ENCODE assay signal across 22 mouse cellular contexts in the genomic region with DNA sequence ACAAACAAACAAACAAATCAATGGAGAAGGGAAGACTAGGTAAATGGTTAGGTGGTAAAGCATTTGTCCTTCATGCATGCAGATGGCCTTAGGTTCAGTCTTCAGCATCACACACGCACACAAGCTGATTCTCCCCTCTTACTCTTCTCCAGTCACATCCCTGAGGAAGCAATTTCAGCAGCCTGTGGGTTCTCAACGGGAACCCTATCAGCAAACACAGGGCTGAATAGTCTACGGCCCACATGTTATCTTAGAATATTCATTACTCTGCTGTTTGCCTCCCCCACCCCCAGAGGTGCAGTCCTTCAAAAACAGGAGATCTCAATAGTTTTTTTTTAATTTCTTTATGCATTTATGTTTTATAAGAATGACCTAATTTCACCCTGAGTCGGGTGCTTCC. TPM values are rescaled to one million over a fixed set of nuclear protein-coding genes. Genes with fewer than 3 reads are reported as not detected.
"Had no signal": no experiment of that assay in that cellular context is flagged by ENCODE, and none has a peak within 500 bp of the region (broad histone marks: within the 10 kb centered on the region; RNA-seq: fewer than 3 reads in every experiment).

No protein-coding gene starts in this region.

- H3K4me3 ChIP-seq: lung, embryonic 15.5 days; midbrain, embryonic 13.5 days; midbrain, embryonic 15.5 days; neural tube, embryonic 12.5 days; stomach, embryonic 15.5 days had no signal

- ATAC-seq: liver, postnatal 0 days; lung, postnatal 0 days; midbrain, embryonic 13.5 days; midbrain, embryonic 15.5 days had no signal

- H3K4me1 ChIP-seq: midbrain, embryonic 15.5 days had no signal

- H3K9me3 ChIP-seq: lung, embryonic 15.5 days; midbrain, embryonic 13.5 days; midbrain, embryonic 15.5 days; neural tube, embryonic 12.5 days; stomach, embryonic 15.5 days had no signal

- DNase-seq: liver, postnatal 0 days; lung, adult 2 months; lung, postnatal 14 days; lung, postnatal 36 days; right cerebral cortex, postnatal 14 days; thymus, adult 2 months; thymus, postnatal 25 days; thymus, postnatal 4 days had no signal

- H3K27ac ChIP-seq: lung, embryonic 15.5 days; macrophage; midbrain, embryonic 13.5 days; midbrain, embryonic 15.5 days; neural tube, embryonic 12.5 days; stomach, embryonic 15.5 days; stomach, postnatal 0 days had no signal

- H3K36me3 ChIP-seq: lung, embryonic 15.5 days; midbrain, embryonic 13.5 days; midbrain, embryonic 15.5 days; neural tube, embryonic 12.5 days; stomach, embryonic 15.5 days had no signal

RNA-seq across cellular contexts. Expression of gene Fbxo39, which starts 3.8 kb away (rescaled TPM):
- total RNA-seq: midbrain, postnatal 0 days had no signal
- polyA plus RNA-seq: liver, postnatal 0 days; lung, embryonic 15.5 days; lung, postnatal 0 days; macrophage; midbrain, embryonic 11.5 days; midbrain, embryonic 13.5 days; midbrain, embryonic 15.5 days; midbrain, postnatal 0 days; neural tube, embryonic 12.5 days; neural tube, embryonic 14.5 days; stomach, embryonic 15.5 days; stomach, postnatal 0 days had no signal

RNA-seq across cellular contexts. Expression of gene Slc13a5, which starts 43.5 kb away (rescaled TPM):
- total RNA-seq: monocyte, adult 5-6 weeks had no signal
- polyA plus RNA-seq: liver, postnatal 0 days; lung, adult 2 months; lung, postnatal 0 days; macrophage; spleen, adult 2 months had no signal

RNA-seq across cellular contexts. Expression of gene Tekt1, which starts 51.8 kb away (rescaled TPM):
- total RNA-seq: monocyte, adult 5-6 weeks; neutrophil, adult 5-6 weeks had no signal
- polyA plus RNA-seq: liver, postnatal 0 days; macrophage; spleen, adult 2 months; stomach, postnatal 0 days had no signal
